Mouse (Mus musculus): ENCODE measurements at regions not wholly inside any gene's neighbourhood (a gene's known extent, or its start where the extent isn't known, plus 50 kb on each side); places are given as distances from the start of the nearest gene placed in this dataset.
"Not testable (repeated sequence)": the region's sequence is repeated elsewhere in the genome, so short reads cannot be mapped to it uniquely, and the experiment has no call there.

DNA sequence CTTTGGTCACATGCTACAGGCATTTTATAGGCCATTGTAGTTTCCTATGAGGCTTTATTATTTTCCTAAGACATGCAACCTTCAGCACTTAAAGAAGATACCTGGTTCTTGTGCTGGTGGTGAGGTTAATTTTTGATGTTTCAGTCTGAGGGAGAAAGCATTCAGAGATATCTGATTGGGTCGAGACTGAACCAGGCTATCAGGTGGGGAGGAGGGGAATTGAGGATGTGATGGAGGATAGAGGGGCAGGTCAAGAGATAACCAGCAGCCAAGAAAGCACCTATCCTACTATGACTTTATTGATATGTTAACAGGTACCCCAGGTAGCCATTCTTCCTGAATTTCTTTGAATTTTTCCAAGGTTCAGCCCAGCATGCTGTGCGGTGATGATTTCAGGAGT lies 74.1 kb upstream of the Zfp988 start:
- DNase-seq (ENCODE audit: low spot score); H3K27me3 ChIP-seq (ENCODE audit: insufficient read depth, poor library complexity, severe bottlenecking); H3K27ac ChIP-seq; H3K4me3 ChIP-seq; H3K36me3 ChIP-seq; H3K4me1 ChIP-seq (replicated peaks): not testable (repeated sequence)
- 89% methylated on average over 2 of the region's 2 CpGs for WGBS
- peaks cover 48% of the 10 kb centered on the region for H3K9me3 ChIP-seq

DNA sequence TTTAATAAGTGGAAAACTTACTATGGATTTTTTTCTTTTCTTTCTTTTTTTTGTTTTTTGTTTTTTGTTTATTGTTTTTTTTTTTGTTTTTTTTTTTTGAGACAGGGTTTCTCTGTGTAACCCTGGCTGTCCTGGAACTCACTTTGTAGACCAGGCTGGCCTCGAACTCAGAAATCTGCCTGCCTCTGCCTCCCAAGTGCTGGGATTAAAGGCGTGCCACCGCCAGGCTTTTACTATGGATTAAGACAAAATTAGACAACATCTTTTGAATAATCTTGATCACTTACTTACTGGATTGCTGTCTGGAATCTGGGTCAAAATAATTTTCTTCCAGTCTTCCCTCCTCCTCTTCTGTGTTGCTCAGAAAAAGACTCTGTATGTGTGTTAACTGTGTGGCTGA lies 73.7 kb upstream of the Zfp988 start:
- H3K4me3 ChIP-seq; H3K27ac ChIP-seq; H3K36me3 ChIP-seq; DNase-seq (ENCODE audit: low spot score); H3K4me1 ChIP-seq (replicated peaks); H3K27me3 ChIP-seq (ENCODE audit: insufficient read depth, poor library complexity, severe bottlenecking): not testable (repeated sequence)
- 88% methylated on average over 3 of the region's 3 CpGs for WGBS
- H3K9me3 ChIP-seq = peaks cover 52% of the 10 kb centered on the region

- peaks cover 55% of the 10 kb centered on the region for H3K9me3 ChIP-seq
- 88% methylated on average over 1 of the region's 1 CpGs for WGBS
- H3K27me3 ChIP-seq (ENCODE audit: insufficient read depth, poor library complexity, severe bottlenecking); H3K36me3 ChIP-seq; H3K4me1 ChIP-seq (replicated peaks); H3K4me3 ChIP-seq; DNase-seq (ENCODE audit: low spot score); H3K27ac ChIP-seq: not testable (repeated sequence)
These were observed 73.2 kb upstream of the Zfp988 start for GRCm38 (mm10) chr4:147232279-147232678.

GRCm38 (mm10) chr4:147234227-147234626 lies 71.2 kb upstream of the Zfp988 start:
- H3K4me3 ChIP-seq; DNase-seq (ENCODE audit: low spot score); H3K27me3 ChIP-seq (ENCODE audit: insufficient read depth, poor library complexity, severe bottlenecking); H3K27ac ChIP-seq; H3K36me3 ChIP-seq; H3K4me1 ChIP-seq (replicated peaks): not testable (repeated sequence)
- 46% methylated on average over 2 of the region's 2 CpGs for WGBS
- peaks cover 71% of the 10 kb centered on the region for H3K9me3 ChIP-seq

- not testable (repeated sequence) for H3K27ac ChIP-seq; H3K36me3 ChIP-seq; H3K4me3 ChIP-seq; H3K27me3 ChIP-seq (ENCODE audit: insufficient read depth, poor library complexity, severe bottlenecking); H3K4me1 ChIP-seq (replicated peaks); DNase-seq (ENCODE audit: low spot score)
- H3K9me3 ChIP-seq = peaks cover 80% of the 10 kb centered on the region
- WGBS = 66% methylated on average over 2 of the region's 2 CpGs
These were observed 70.0 kb upstream of the Zfp988 start for GRCm38 (mm10) chr4:147235441-147235840.

GRCm38 (mm10) chr4:147241315-147242182 lies 63.9 kb upstream of the Zfp988 start:
- peaks cover 71% of the 10 kb centered on the region for H3K9me3 ChIP-seq
- not testable (repeated sequence) for H3K27ac ChIP-seq; H3K27me3 ChIP-seq (ENCODE audit: insufficient read depth, poor library complexity, severe bottlenecking); DNase-seq (ENCODE audit: low spot score); H3K4me1 ChIP-seq (replicated peaks); H3K4me3 ChIP-seq; H3K36me3 ChIP-seq
- 82% methylated on average over 4 of the region's 4 CpGs for WGBS

GRCm38 (mm10) chr4:147242183-147242477 lies 63.3 kb upstream of the Zfp988 start:
- Histone ChIP-seq H3K4me1 (replicated peaks) (no peaks in the 10 kb centered on the region), H3K36me3 (no peaks in the 10 kb centered on the region), H3K4me3 (no peak overlapping the region), H3K27ac (no peak overlapping the region), H3K9me3 (peaks cover 66% of the 10 kb centered on the region), H3K27me3 (ENCODE audit: insufficient read depth, poor library complexity, severe bottlenecking) (no peaks in the 10 kb centered on the region)
- WGBS = 94% methylated on average over 2 of the region's 2 CpGs
- no peak for DNase-seq (ENCODE audit: low spot score)

- 86% methylated on average over 1 of the region's 1 CpGs for WGBS
- not testable (repeated sequence) for H3K4me1 ChIP-seq (replicated peaks); H3K4me3 ChIP-seq; H3K27ac ChIP-seq; H3K27me3 ChIP-seq (ENCODE audit: insufficient read depth, poor library complexity, severe bottlenecking); DNase-seq (ENCODE audit: low spot score); H3K36me3 ChIP-seq
- peaks cover 45% of the 10 kb centered on the region for H3K9me3 ChIP-seq
These were observed 56.9 kb upstream of the Zfp988 start for GRCm38 (mm10) chr4:147248541-147248940.

Data from hindbrain, embryonic 10.5 days (tissue).